Mouse (Mus musculus): ENCODE measurements around the gene Il5ra. TPM values are rescaled to one million over a fixed set of nuclear protein-coding genes. Genes with fewer than 3 reads are reported as not detected.

Gene Il5ra
- polyA plus RNA-seq, 1 experiment, result 0.22 TPM

- H3K27ac ChIP-seq (ENCODE audit: control insufficient read depth, insufficient read depth, low read depth, low read length), result no peak overlapping the region
- no peaks in the 10 kb centered on the region for H3K4me1 ChIP-seq (ENCODE audit: control insufficient read depth, insufficient read depth, low read length)
- TF ChIP-seq POLR2A (IDR thresholded peaks at IDR 0.05; ENCODE audit: control insufficient read depth, low read depth, low read length), result no peak
- TF ChIP-seq CTCF (IDR thresholded peaks at IDR 0.05; ENCODE audit: control insufficient read depth, insufficient read depth, insufficient replicate concordance, low read depth, low read length), result no peak
- H3K4me3 ChIP-seq (ENCODE audit: control insufficient read depth, low read depth, low read length), result no peak overlapping the region
- no peaks in the 10 kb centered on the region for H3K27me3 ChIP-seq (ENCODE audit: control insufficient read depth, insufficient read depth, low read length)
- H3K36me3 ChIP-seq (ENCODE audit: control insufficient read depth, insufficient read depth, low read length), result no peaks in the 10 kb centered on the region
Measured at GRCm38 (mm10) chr6:106738229-106738628, 10.6 kb downstream of the Il5ra start.

- Histone ChIP-seq H3K4me3 (ENCODE audit: control insufficient read depth, low read depth, low read length) (no peak overlapping the region), H3K27me3 (ENCODE audit: control insufficient read depth, insufficient read depth, low read length) (no peaks in the 10 kb centered on the region), H3K4me1 (ENCODE audit: control insufficient read depth, insufficient read depth, low read length) (no peaks in the 10 kb centered on the region), H3K36me3 (ENCODE audit: control insufficient read depth, insufficient read depth, low read length) (no peaks in the 10 kb centered on the region), H3K27ac (ENCODE audit: control insufficient read depth, insufficient read depth, low read depth, low read length) (no peak overlapping the region)
- TF ChIP-seq CTCF (IDR thresholded peaks at IDR 0.05; ENCODE audit: control insufficient read depth, insufficient read depth, insufficient replicate concordance, low read depth, low read length) (no peak), POLR2A (IDR thresholded peaks at IDR 0.05; ENCODE audit: control insufficient read depth, low read depth, low read length) (no peak)
Measured at GRCm38 (mm10) chr6:106732563-106732962, 16.3 kb downstream of the Il5ra start.

GRCm38 (mm10) chr6:106729682-106730314, 19.0 kb downstream of the Il5ra start:
- Histone ChIP-seq H3K27me3 (ENCODE audit: control insufficient read depth, insufficient read depth, low read length) (no peaks in the 10 kb centered on the region), H3K4me3 (ENCODE audit: control insufficient read depth, low read depth, low read length) (no peak overlapping the region), H3K36me3 (ENCODE audit: control insufficient read depth, insufficient read depth, low read length) (no peaks in the 10 kb centered on the region), H3K27ac (ENCODE audit: control insufficient read depth, insufficient read depth, low read depth, low read length) (no peak overlapping the region), H3K4me1 (ENCODE audit: control insufficient read depth, insufficient read depth, low read length) (no peaks in the 10 kb centered on the region)
- no peak for TF ChIP-seq CTCF (IDR thresholded peaks at IDR 0.05; ENCODE audit: control insufficient read depth, insufficient read depth, insufficient replicate concordance, low read depth, low read length)
- no peak for TF ChIP-seq POLR2A (IDR thresholded peaks at IDR 0.05; ENCODE audit: control insufficient read depth, low read depth, low read length)

- no peaks in the 10 kb centered on the region for H3K4me1 ChIP-seq (ENCODE audit: control insufficient read depth, insufficient read depth, low read length)
- no peak for TF ChIP-seq CTCF (IDR thresholded peaks at IDR 0.05; ENCODE audit: control insufficient read depth, insufficient read depth, insufficient replicate concordance, low read depth, low read length)
- TF ChIP-seq POLR2A (IDR thresholded peaks at IDR 0.05; ENCODE audit: control insufficient read depth, low read depth, low read length), result no peak
Measured at GRCm38 (mm10) chr6:106727703-106728102, 21.1 kb downstream of the Il5ra start.

GRCm38 (mm10) chr6:106726078-106726477, 22.8 kb downstream of the Il5ra start:
- Histone ChIP-seq H3K4me3 (ENCODE audit: control insufficient read depth, low read depth, low read length) (no peak overlapping the region), H3K36me3 (ENCODE audit: control insufficient read depth, insufficient read depth, low read length) (no peaks in the 10 kb centered on the region), H3K27ac (ENCODE audit: control insufficient read depth, insufficient read depth, low read depth, low read length) (no peak overlapping the region), H3K27me3 (ENCODE audit: control insufficient read depth, insufficient read depth, low read length) (no peaks in the 10 kb centered on the region), H3K4me1 (ENCODE audit: control insufficient read depth, insufficient read depth, low read length) (no peaks in the 10 kb centered on the region)
- TF ChIP-seq CTCF (IDR thresholded peaks at IDR 0.05; ENCODE audit: control insufficient read depth, insufficient read depth, insufficient replicate concordance, low read depth, low read length) (no peak), POLR2A (IDR thresholded peaks at IDR 0.05; ENCODE audit: control insufficient read depth, low read depth, low read length) (no peak)

More at GRCm38 (mm10) chr6:106727703-106728102, 21.1 kb downstream of the Il5ra start:
- Histone ChIP-seq H3K27me3 (ENCODE audit: control insufficient read depth, insufficient read depth, low read length) (no peaks in the 10 kb centered on the region), H3K4me3 (ENCODE audit: control insufficient read depth, low read depth, low read length) (no peak overlapping the region), H3K27ac (ENCODE audit: control insufficient read depth, insufficient read depth, low read depth, low read length) (no peak overlapping the region), H3K36me3 (ENCODE audit: control insufficient read depth, insufficient read depth, low read length) (no peaks in the 10 kb centered on the region)

GRCm38 (mm10) chr6:106725642-106726041, 23.2 kb downstream of the Il5ra start:
- Histone ChIP-seq H3K27me3 (ENCODE audit: control insufficient read depth, insufficient read depth, low read length) (no peaks in the 10 kb centered on the region), H3K27ac (ENCODE audit: control insufficient read depth, insufficient read depth, low read depth, low read length) (no peak overlapping the region), H3K4me3 (ENCODE audit: control insufficient read depth, low read depth, low read length) (no peak overlapping the region), H3K4me1 (ENCODE audit: control insufficient read depth, insufficient read depth, low read length) (no peaks in the 10 kb centered on the region), H3K36me3 (ENCODE audit: control insufficient read depth, insufficient read depth, low read length) (no peaks in the 10 kb centered on the region)
- no peak for TF ChIP-seq POLR2A (IDR thresholded peaks at IDR 0.05; ENCODE audit: control insufficient read depth, low read depth, low read length)
- no peak for TF ChIP-seq CTCF (IDR thresholded peaks at IDR 0.05; ENCODE audit: control insufficient read depth, insufficient read depth, insufficient replicate concordance, low read depth, low read length)

- no peaks in the 10 kb centered on the region for H3K4me1 ChIP-seq (ENCODE audit: control insufficient read depth, insufficient read depth, low read length)
- no peak for TF ChIP-seq CTCF (IDR thresholded peaks at IDR 0.05; ENCODE audit: control insufficient read depth, insufficient read depth, insufficient replicate concordance, low read depth, low read length)
- TF ChIP-seq POLR2A (IDR thresholded peaks at IDR 0.05; ENCODE audit: control insufficient read depth, low read depth, low read length), result no peak
- H3K27ac ChIP-seq (ENCODE audit: control insufficient read depth, insufficient read depth, low read depth, low read length), result no peak overlapping the region
- H3K4me3 ChIP-seq (ENCODE audit: control insufficient read depth, low read depth, low read length), result no peak overlapping the region
- no peaks in the 10 kb centered on the region for H3K36me3 ChIP-seq (ENCODE audit: control insufficient read depth, insufficient read depth, low read length)
- H3K27me3 ChIP-seq (ENCODE audit: control insufficient read depth, insufficient read depth, low read length), result no peaks in the 10 kb centered on the region
Measured at GRCm38 (mm10) chr6:106705506-106706035, 43.3 kb downstream of the Il5ra start.

All from testis, adult 2 months (tissue).